Mouse (Mus musculus) stomach, postnatal 0 days (tissue): ENCODE measurements around the gene 4933415A04Rik. TPM values are rescaled to one million over a fixed set of nuclear protein-coding genes. Genes with fewer than 3 reads are reported as not detected.

Source experiments
- ATAC-seq: fragments of 200-750 bp; cut with Nextera tagmentation; 2 replicates; pipeline ENCODE4 v1.8.0; 2017; ENCODE audit not compliant: low FRiP score, low TSS enrichment
- DNase-seq: peaks from one replicate; pipeline ENCODE4 v3.0.0-alpha.2; 2016; ENCODE audit warnings: low spot score
- H3K27ac ChIP-seq: fragments of 300-500 bp; sonication (generic); replicated peaks from 2 replicates; pipeline ENCODE4 v1.5.1; 2014; ENCODE audit warnings: mild to moderate bottlenecking, control low read depth
- H3K27me3 ChIP-seq: fragments of 300-500 bp; sonication (generic); 2 replicates; pipeline ENCODE4 v1.6.1; 2014; ENCODE audit warnings: low read length; ENCODE audit not compliant: control insufficient read depth, insufficient read depth
- H3K36me3 ChIP-seq: fragments of 300-500 bp; sonication (generic); 2 replicates; pipeline ENCODE4 v1.6.1; 2014; ENCODE audit warnings: low read length, mixed read lengths; ENCODE audit not compliant: control insufficient read depth, insufficient read depth
- H3K4me1 ChIP-seq: fragments of 300-500 bp; sonication (generic); replicated peaks from 2 replicates; pipeline ENCODE4 v1.6.1; 2014; ENCODE audit warnings: antibody characterized with exemption; ENCODE audit not compliant: control insufficient read depth, insufficient read depth
- H3K4me2 ChIP-seq: fragments of 300-500 bp; sonication (generic); replicated peaks from 2 replicates; pipeline ENCODE4 v1.6.1; 2014; ENCODE audit warnings: low read depth, mild to moderate bottlenecking, control low read depth, moderate library complexity
- H3K4me3 ChIP-seq: fragments of 300-500 bp; sonication (generic); 2 replicates; pipeline ENCODE4 v1.5.1; 2014; ENCODE audit warnings: low read depth, low read length, control low read depth
- H3K9ac ChIP-seq: fragments of 300-500 bp; sonication (generic); 2 replicates; pipeline ENCODE4 v1.6.1; 2014; ENCODE audit warnings: mild to moderate bottlenecking, low read length, control low read depth, mixed read lengths
- H3K9me3 ChIP-seq: fragments of 300-500 bp; sonication (generic); 2 replicates; pipeline ENCODE4 v1.6.1; 2016; ENCODE audit warnings: low read length; ENCODE audit not compliant: control insufficient read depth
- CTCF ChIP-seq: IDR thresholded peaks from 2 replicates; pipeline ENCODE4 v1.5.1; 2016; ENCODE audit warnings: antibody characterized with exemption, low read depth, mild to moderate bottlenecking, moderate library complexity
- EP300 ChIP-seq: optimal IDR thresholded peaks from 2 replicates; pipeline ENCODE3; 2016; ENCODE audit warnings: antibody characterized with exemption
- WGBS: fragments of 180-500 bp; shearing (Covaris S2); extraction: QIAGEN DNeasy Blood & Tissue Kit; methylation state at CpG from one replicate; pipeline ENCODE4 v1.1.7; 2014; 5-methylcytosine and 5-hydroxymethylcytosine counted together
- polyA plus RNA-seq: library from polyadenylated mRNA; unstranded; fragments of >200 nt; fragmentation: Nextera tagmentation; extraction: Ambion mirVana; gene quantifications from 2 replicates; pipeline ENCODE4 v1.2.1, GENCODE M21; 2015

4933415A04Rik gene
- polyA plus RNA-seq, 1 experiment from 2014 or later = 2.4 TPM

DNA sequence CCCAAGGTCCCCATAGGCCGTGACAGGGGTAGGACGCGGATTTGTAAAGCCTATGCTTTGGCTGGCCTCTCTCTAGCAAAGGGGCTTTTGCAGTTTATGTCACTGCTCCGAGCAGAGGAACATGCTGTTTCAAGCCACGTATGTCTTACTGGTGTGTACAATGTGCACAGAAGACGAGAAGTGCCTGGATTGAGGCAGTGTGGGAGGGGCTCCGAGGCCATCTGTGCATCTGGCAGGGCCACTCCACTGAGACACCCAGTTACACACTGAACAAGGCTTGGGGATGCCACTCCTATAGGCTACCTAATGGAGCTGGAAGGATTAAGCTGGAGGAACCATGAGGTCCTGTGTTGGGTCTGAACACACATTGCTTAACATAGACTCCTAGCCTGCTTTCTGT lies 31.6 kb downstream of the 4933415A04Rik start:
- Histone ChIP-seq H3K4me3 (no peak overlapping the region), H3K4me1 (no peaks in the 10 kb centered on the region), H3K27ac (peak overlapping the region; percentile 64), H3K9ac (no peak overlapping the region), H3K36me3 (no peaks in the 10 kb centered on the region), H3K27me3 (no peaks in the 10 kb centered on the region), H3K9me3 (no peaks in the 10 kb centered on the region), H3K4me2 (no peak overlapping the region)
- ATAC-seq = peak; percentile 30; the same call in 1 of the 2 replicates
- no peak for TF ChIP-seq CTCF
- no peak for TF ChIP-seq EP300
- WGBS = 43% methylated on average over 7 of the region's 7 CpGs
- no peak for DNase-seq

GRCm38 (mm10) chr11:43621769-43622168 lies 34.9 kb downstream of the 4933415A04Rik start:
- Histone ChIP-seq H3K4me1 (peaks cover 5% of the 10 kb centered on the region; the same call in 1 of the 2 replicates), H3K36me3 (no peaks in the 10 kb centered on the region), H3K27me3 (no peaks in the 10 kb centered on the region), H3K4me3 (no peak overlapping the region), H3K4me2 (no peak overlapping the region), H3K27ac (no peak overlapping the region), H3K9me3 (no peaks in the 10 kb centered on the region), H3K9ac (no peak overlapping the region)
- TF ChIP-seq EP300 (no peak), CTCF (no peak)
- 57% methylated on average over 5 of the region's 5 CpGs for WGBS
- DNase-seq = no peak
- ATAC-seq = no peak

DNA sequence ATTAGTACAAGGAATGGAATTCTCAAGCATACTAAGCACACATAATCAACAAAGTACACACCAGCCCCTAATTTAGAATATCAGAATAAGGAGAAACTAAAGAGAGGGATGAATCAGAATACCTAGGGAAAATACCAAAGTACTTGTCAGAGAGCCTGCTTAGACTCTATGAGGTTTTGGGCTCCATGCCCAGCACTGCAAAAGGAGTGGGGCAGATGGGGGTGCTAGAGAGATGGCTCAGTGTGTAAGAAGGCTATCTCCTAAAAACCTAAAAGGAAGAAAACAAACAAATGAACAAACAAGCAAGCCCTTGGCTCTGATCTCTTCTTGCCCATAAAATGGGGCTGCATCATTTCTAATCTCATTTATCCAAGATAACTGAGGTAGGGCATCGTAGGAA lies 37.5 kb downstream of the 4933415A04Rik start:
- Histone ChIP-seq H3K4me1 (peaks cover 5% of the 10 kb centered on the region; the same call in 1 of the 2 replicates), H3K27ac (no peak overlapping the region), H3K4me2 (no peak overlapping the region), H3K9ac (no peak overlapping the region), H3K36me3 (no peaks in the 10 kb centered on the region), H3K27me3 (no peaks in the 10 kb centered on the region), H3K9me3 (no peaks in the 10 kb centered on the region), H3K4me3 (no peak overlapping the region)
- no peak for DNase-seq
- no peak for ATAC-seq
- 92% methylated on average over 1 of the region's 1 CpGs for WGBS
- no peak for TF ChIP-seq CTCF
- no peak for TF ChIP-seq EP300

- H3K9ac ChIP-seq = no peak overlapping the region
- H3K27ac ChIP-seq = peak overlapping the region; percentile 74
- DNase-seq (peak; percentile 91), ATAC-seq (peak; percentile 90)
- H3K4me2 ChIP-seq = peak overlapping the region; percentile 47
- no peaks in the 10 kb centered on the region for H3K36me3 ChIP-seq
- H3K27me3 ChIP-seq = no peaks in the 10 kb centered on the region
- peak overlapping the region; percentile 10; the same call in 1 of the 2 replicates for H3K4me3 ChIP-seq
- WGBS = 9% methylated on average over 12 of the region's 12 CpGs
- no peaks in the 10 kb centered on the region for H3K9me3 ChIP-seq
- TF ChIP-seq CTCF (0 out of 2 replicates have a peak, but pooled peaks have one; percentile 1), EP300 (no peak)
- peaks cover 5% of the 10 kb centered on the region; the same call in 1 of the 2 replicates for H3K4me1 ChIP-seq
Observed at GRCm38 (mm10) chr11:43626300-43626926, 39.6 kb downstream of the 4933415A04Rik start.

DNA sequence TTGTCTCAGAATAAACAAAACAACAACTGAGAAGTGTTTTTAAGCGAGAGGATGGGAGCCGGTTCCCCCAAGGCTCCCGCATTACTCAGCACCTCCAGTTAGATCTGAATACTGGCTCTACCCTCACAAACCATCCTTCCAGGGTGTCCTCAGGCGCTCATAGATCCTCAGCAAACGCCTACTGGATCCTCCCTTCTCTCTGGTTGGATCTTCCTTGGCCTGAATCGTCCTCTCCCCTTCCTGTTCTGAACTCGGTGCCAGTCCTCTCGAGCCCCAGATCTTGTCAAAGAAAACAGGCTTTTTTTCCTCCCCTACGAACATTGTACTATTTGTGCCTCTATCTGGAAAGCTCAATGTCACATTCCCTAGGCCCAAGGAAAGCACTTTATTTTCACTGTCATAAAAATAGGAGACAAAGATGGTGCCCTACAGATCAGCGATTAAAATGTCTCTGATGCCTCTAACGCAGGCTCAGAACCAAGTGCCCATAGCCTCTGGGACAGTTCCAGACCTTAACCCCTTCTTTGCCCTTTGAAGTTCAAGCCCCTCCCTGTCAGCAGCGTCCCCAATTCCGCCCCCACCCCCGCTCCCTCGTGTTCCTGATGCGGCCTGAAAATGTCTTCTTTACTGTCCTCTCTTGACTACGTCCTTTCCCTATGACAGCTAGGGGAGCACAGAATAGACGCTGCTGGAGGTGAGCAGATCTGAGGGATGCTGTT lies 40.2 kb downstream of the 4933415A04Rik start:
- Histone ChIP-seq H3K27ac (peak overlapping the region; percentile 74), H3K9ac (no peak overlapping the region), H3K27me3 (no peaks in the 10 kb centered on the region), H3K4me3 (0 out of 2 replicates have a peak overlapping the region, but pooled peaks have one; percentile 10), H3K4me1 (peaks cover 5% of the 10 kb centered on the region; the same call in 1 of the 2 replicates), H3K9me3 (no peaks in the 10 kb centered on the region), H3K36me3 (no peaks in the 10 kb centered on the region), H3K4me2 (peak overlapping the region; percentile 47)
- ATAC-seq (no peak), DNase-seq (no peak)
- 39% methylated on average over 18 of the region's 18 CpGs for WGBS
- TF ChIP-seq CTCF = no peak
- TF ChIP-seq EP300 = no peak

DNA sequence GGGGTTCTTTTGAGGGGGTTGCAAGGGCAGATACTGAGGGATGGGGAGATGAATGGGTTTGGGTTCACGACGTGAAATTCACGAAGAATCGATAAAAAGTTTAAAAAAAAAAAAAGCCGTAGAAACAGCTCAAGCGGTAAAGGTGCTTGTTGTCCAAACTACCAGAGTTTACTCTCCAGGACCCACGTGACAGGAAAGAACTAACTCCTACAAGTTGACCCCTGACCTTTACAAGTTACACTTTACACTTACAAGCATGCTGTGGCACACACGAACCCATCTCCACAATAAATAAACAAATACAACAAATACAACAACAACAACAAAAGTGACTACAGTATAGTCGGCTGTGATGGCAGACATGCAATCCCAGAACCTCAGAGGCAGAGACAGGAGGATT lies 44.8 kb downstream of the 4933415A04Rik start:
- DNase-seq (no peak), ATAC-seq (no peak)
- Histone ChIP-seq H3K27ac (no peak overlapping the region), H3K9me3 (no peaks in the 10 kb centered on the region), H3K36me3 (no peaks in the 10 kb centered on the region), H3K4me3 (no peak overlapping the region), H3K4me1 (peaks cover 4% of the 10 kb centered on the region; the same call in 1 of the 2 replicates), H3K27me3 (no peaks in the 10 kb centered on the region), H3K9ac (no peak overlapping the region), H3K4me2 (no peak overlapping the region)
- TF ChIP-seq EP300 (no peak), CTCF (no peak)
- 78% methylated on average over 9 of the region's 9 CpGs for WGBS
